Mouse (Mus musculus) ovary, adult 18-20 months (tissue): ENCODE results near the gene Ngly1.
"Not testable (repeated sequence)": the region's sequence is repeated elsewhere in the genome, so short reads cannot be mapped to it uniquely, and the experiment has no call there.

Experiments used
- DNase-seq: peaks from one replicate; pipeline ENCODE4 v3.0.0; 2022; ENCODE audit warnings: low spot score, mixed read lengths

Gene Ngly1

GRCm38 (mm10) chr14:16260541-16260940, 11.5 kb downstream of the Ngly1 start:
- DNase-seq, result no peak

GRCm38 (mm10) chr14:16261869-16262268, 12.8 kb downstream of the Ngly1 start:
- DNase-seq, result no peak

- no peak for DNase-seq
These were observed 17.9 kb downstream of the Ngly1 start for GRCm38 (mm10) chr14:16267028-16267427.

GRCm38 (mm10) chr14:16269776-16270175, 20.7 kb downstream of the Ngly1 start:
- DNase-seq, result no peak

- no peak for DNase-seq
These were observed 24.6 kb downstream of the Ngly1 start for GRCm38 (mm10) chr14:16273677-16274076.

GRCm38 (mm10) chr14:16279196-16279595, 30.1 kb downstream of the Ngly1 start:
- DNase-seq, result no peak

GRCm38 (mm10) chr14:16283966-16284365, 34.9 kb downstream of the Ngly1 start:
- no peak for DNase-seq

GRCm38 (mm10) chr14:16292371-16292770, 43.3 kb downstream of the Ngly1 start:
- DNase-seq, result no peak

GRCm38 (mm10) chr14:16293015-16293414, 43.9 kb downstream of the Ngly1 start:
- DNase-seq, result no peak

- no peak for DNase-seq
These were observed 44.8 kb downstream of the Ngly1 start for GRCm38 (mm10) chr14:16293921-16294320.

GRCm38 (mm10) chr14:16296816-16297468, 47.9 kb downstream of the Ngly1 start:
- no peak for DNase-seq

GRCm38 (mm10) chr14:16301735-16302134, 52.7 kb downstream of the Ngly1 start:
- no peak for DNase-seq

GRCm38 (mm10) chr14:16302688-16303087, 53.6 kb downstream of the Ngly1 start:
- no peak for DNase-seq

- no peak for DNase-seq
These were observed 61.7 kb downstream of the Ngly1 start for GRCm38 (mm10) chr14:16310791-16311190.

- DNase-seq, result no peak
These were observed 63.5 kb downstream of the Ngly1 start for GRCm38 (mm10) chr14:16312599-16312998.

- DNase-seq, result not testable (repeated sequence)
These were observed 64.0 kb downstream of the Ngly1 start for GRCm38 (mm10) chr14:16313073-16313472.

GRCm38 (mm10) chr14:16313936-16314521, 64.9 kb downstream of the Ngly1 start:
- DNase-seq, result no peak

GRCm38 (mm10) chr14:16314842-16315241, 65.8 kb downstream of the Ngly1 start:
- DNase-seq, result no peak

GRCm38 (mm10) chr14:16316715-16317114, 67.6 kb downstream of the Ngly1 start:
- no peak for DNase-seq

- DNase-seq, result no peak
These were observed 70.7 kb downstream of the Ngly1 start for GRCm38 (mm10) chr14:16319818-16320217.

GRCm38 (mm10) chr14:16324394-16324793, 75.3 kb downstream of the Ngly1 start:
- DNase-seq, result no peak

GRCm38 (mm10) chr14:16325208-16325607, 76.1 kb downstream of the Ngly1 start:
- DNase-seq, result no peak

GRCm38 (mm10) chr14:16328531-16328930, 79.5 kb downstream of the Ngly1 start:
- DNase-seq, result peak; percentile 10

- no peak for DNase-seq
These were observed 79.9 kb downstream of the Ngly1 start for GRCm38 (mm10) chr14:16328959-16329480.
